Mouse (Mus musculus): ENCODE measurements at regions not wholly inside any gene's neighbourhood (a gene's known extent, or its start where the extent isn't known, plus 50 kb on each side); places are given as distances from the start of the nearest gene placed in this dataset.

DNA sequence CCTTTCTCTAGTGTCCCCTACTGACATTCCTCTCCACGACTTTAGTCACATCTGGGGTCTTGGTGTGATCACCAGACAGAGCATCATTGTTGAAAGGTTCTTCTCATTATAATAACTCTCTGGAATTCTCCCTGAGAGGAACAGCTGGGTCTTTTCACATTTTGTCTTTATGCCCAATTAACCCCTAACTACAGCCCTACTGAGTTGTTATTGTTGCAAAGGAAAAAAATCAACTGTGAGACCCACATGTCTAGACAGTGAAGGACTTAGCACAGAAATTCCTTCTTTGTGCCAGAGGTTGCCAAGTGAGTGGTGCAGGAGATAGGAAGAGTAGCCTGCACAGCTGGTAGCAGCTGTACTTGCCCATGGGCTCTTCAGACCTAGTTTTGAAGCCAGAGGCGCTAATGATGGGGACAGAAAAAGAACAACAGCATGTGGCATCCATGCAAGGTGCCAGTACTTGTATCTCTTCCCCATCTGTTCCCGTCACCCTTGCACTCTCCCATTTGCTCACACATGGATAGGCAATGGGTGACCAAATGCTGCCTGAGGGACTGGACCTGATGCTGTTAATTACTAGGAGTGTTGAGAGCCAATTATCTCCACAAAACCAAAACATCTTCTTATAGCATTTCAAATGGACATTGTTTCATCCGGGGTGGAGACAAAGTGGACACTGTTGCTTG lies 189.1 kb downstream of the Olfm4 start:
- DNase-seq (ENCODE audit: low read depth) = peak; percentile 79
- TF ChIP-seq CTCF (IDR thresholded peaks at IDR 0.05; ENCODE audit: borderline replicate concordance, extremely low read depth, insufficient read depth, insufficient read length) (no peak), POLR2A (IDR thresholded peaks at IDR 0.05; ENCODE audit: borderline replicate concordance, extremely low read depth, insufficient read depth, insufficient read length, poor library complexity, severe bottlenecking) (no peak)

DNA sequence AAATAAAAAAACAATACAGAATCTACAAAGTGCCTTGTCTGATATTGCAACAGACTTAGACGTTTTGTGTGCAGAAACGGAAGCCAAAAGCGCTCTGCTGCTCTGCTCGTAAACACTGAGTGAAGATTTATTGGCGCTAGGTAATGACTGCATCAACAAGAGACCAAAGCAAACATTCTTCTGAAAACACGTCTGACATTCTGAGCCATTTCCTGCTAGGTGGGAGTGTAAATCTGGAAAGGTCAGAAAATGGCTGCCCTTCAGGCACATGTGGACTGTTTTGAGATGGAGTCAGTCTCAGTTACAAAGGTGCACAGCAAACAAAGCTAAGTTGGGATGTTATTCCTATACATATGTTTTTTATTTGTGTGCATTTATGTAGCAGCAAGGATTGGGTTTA lies 192.6 kb downstream of the Olfm4 start:
- TF ChIP-seq POLR2A (IDR thresholded peaks at IDR 0.05; ENCODE audit: borderline replicate concordance, extremely low read depth, insufficient read depth, insufficient read length, poor library complexity, severe bottlenecking) (no peak), CTCF (IDR thresholded peaks at IDR 0.05; ENCODE audit: borderline replicate concordance, extremely low read depth, insufficient read depth, insufficient read length) (no peak)
- DNase-seq (ENCODE audit: low read depth) = peak; percentile 49

DNA sequence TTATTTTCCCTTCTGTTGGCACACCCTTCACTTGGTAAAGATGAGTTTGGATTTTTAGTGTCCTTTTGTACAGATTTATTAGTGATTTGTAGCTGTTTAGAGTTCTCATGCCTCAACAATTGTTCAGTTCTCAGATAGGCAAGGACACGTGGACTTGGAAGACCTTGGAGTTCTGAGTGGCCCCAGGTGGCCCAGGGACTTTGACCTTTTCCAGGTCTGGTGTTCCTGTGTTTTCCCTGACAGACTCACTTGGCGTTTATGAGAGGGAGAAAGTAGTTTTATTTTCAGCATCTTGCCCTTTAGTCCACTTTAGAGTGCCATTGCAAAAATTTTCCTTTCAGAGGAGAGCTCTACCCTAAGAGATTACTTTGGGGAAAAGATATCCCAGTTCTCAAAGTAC lies 211.2 kb downstream of the Olfm4 start:
- TF ChIP-seq POLR2A (IDR thresholded peaks at IDR 0.05; ENCODE audit: borderline replicate concordance, extremely low read depth, insufficient read depth, insufficient read length, poor library complexity, severe bottlenecking) (no peak), CTCF (IDR thresholded peaks at IDR 0.05; ENCODE audit: borderline replicate concordance, extremely low read depth, insufficient read depth, insufficient read length) (no peak)
- DNase-seq (ENCODE audit: low read depth) = no peak

DNA sequence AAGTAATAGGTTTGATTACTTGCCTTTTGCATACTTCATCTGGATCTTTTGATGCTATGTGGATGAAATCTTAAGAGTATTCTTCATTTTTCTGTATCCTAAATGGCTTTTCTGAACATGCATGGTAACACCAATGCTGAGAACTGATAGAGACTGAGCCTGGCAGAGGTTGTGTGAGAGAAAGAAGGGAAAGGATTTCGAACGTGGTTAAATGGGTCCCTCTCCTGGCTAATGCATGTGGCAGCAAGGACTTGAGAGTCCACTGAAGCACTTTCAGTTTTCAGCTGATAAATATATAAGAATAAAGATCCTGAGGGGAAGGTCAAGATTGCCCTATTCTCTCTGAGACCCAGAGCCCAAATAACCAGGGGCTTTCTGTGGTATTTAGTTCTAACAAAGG lies 229.0 kb downstream of the Olfm4 start:
- peak; percentile 95 for DNase-seq (ENCODE audit: low read depth)
- TF ChIP-seq POLR2A (IDR thresholded peaks at IDR 0.05; ENCODE audit: borderline replicate concordance, extremely low read depth, insufficient read depth, insufficient read length, poor library complexity, severe bottlenecking) (no peak), CTCF (IDR thresholded peaks at IDR 0.05; ENCODE audit: borderline replicate concordance, extremely low read depth, insufficient read depth, insufficient read length) (peak; percentile 84)

DNA sequence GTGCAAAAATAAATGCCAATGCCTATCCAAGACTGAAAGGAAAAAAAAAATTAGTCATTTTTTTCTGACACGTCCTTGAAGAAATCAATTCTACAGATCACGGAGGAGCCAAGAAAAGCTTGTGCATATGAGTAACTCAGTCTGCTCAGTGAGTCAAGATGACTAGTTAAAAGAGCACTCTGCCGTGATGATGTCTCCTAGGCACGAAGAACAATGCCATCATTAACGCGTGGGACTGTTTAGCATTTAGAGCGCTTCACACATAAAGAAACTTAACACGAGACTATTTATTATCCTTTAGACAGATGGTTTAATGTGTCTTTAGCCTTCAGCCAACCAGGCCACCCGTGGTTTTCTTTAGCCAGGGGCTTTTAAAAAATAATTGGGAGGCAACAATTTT lies 229.8 kb downstream of the Olfm4 start:
- no peak for TF ChIP-seq CTCF (IDR thresholded peaks at IDR 0.05; ENCODE audit: borderline replicate concordance, extremely low read depth, insufficient read depth, insufficient read length)
- no peak for TF ChIP-seq POLR2A (IDR thresholded peaks at IDR 0.05; ENCODE audit: borderline replicate concordance, extremely low read depth, insufficient read depth, insufficient read length, poor library complexity, severe bottlenecking)
- peak; percentile 62 for DNase-seq (ENCODE audit: low read depth)

DNA sequence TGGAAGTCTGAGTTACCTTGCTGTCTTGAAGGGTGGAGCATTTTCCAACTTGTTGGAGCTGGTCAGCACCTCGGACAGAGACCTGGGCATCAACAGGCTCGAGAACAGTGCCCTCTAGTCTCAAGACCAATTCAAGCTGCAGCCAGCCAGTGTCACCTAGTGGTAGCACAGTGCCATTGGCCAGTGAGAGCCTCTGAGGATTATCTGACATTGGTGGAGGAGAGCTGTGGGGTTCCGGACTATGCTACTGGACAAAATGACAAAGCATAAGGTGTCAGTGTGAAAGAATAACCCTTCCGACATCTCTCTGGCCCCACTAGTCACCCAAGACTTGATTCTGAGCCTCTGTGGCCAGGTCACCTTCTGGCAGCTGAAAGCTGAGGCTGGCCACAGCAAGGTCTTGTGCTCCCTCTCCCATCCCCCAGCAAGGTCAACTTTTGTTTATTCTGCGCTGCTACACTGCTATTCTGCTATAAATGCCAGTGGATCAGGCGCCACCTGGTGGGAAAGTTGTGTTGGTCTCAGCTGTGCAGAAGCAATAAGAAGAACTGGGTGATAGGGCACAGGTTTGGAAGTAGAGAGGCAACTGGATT lies 232.2 kb downstream of the Olfm4 start:
- TF ChIP-seq POLR2A (IDR thresholded peaks at IDR 0.05; ENCODE audit: borderline replicate concordance, extremely low read depth, insufficient read depth, insufficient read length, poor library complexity, severe bottlenecking) (no peak), CTCF (IDR thresholded peaks at IDR 0.05; ENCODE audit: borderline replicate concordance, extremely low read depth, insufficient read depth, insufficient read length) (peak; percentile 84)
- DNase-seq (ENCODE audit: low read depth) = peak; percentile 85

DNA sequence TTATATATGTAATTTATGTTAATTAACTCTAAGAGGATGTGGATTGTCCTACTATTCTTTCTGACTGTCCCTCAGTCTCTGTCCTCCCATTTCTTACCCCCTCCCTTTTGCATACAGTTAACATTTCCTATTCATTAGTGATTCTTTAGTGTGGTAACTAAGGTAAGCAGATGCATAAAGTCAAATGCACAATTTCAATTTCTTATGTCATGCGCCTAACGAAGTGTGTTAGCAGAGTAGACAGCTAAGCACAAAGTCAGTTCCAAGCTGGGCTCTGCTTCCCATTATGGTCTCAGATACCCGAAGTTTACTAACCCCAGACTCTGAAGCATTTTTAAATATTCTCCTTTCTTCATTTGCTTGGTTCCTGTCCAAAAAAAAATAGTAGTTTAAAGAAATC lies 248.2 kb downstream of the Olfm4 start:
- TF ChIP-seq CTCF (IDR thresholded peaks at IDR 0.05; ENCODE audit: borderline replicate concordance, extremely low read depth, insufficient read depth, insufficient read length) (no peak), POLR2A (IDR thresholded peaks at IDR 0.05; ENCODE audit: borderline replicate concordance, extremely low read depth, insufficient read depth, insufficient read length, poor library complexity, severe bottlenecking) (no peak)
- DNase-seq (ENCODE audit: low read depth) = no peak

DNA sequence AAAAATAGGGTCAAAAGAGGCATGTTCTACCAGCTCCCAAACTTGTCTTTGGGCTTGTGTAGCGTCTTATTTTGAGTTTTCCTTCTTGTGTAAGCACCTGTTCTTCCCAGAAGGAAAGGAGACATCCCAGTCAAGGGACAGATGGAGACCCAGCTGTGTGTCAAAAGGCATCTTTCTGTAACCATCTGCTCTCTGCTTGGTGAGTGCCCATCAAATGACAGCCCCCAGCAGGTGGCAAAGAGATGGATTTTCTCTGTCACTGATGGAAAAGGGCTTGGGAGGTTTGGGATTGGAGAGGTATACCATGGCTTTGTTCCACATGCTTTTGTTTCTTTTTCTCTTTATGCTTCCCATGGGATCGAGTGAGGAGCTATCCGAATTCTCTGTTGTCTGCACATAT lies 249.1 kb downstream of the Olfm4 start:
- no peak for TF ChIP-seq POLR2A (IDR thresholded peaks at IDR 0.05; ENCODE audit: borderline replicate concordance, extremely low read depth, insufficient read depth, insufficient read length, poor library complexity, severe bottlenecking)
- TF ChIP-seq CTCF (IDR thresholded peaks at IDR 0.05; ENCODE audit: borderline replicate concordance, extremely low read depth, insufficient read depth, insufficient read length) = no peak
- DNase-seq (ENCODE audit: low read depth) = peak; percentile 76

DNA sequence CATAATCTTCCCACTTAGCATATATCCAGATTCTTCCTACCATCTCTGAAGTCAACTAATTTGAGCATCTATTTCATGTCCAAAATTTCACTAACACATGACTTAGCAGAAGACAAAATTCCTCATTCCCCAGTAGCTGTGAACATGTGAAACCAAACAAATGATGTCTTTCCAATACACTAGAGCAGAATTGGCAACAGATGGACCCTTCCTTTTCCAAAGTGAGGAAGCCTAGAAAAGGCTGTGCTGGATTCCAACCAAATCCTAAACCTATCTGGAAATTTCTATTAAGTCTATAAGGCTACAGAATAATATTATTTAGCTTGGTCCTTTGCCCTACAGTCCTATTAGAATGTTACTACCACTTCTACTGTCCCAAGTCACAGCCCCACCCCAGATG lies 253.3 kb downstream of the Olfm4 start:
- TF ChIP-seq POLR2A (IDR thresholded peaks at IDR 0.05; ENCODE audit: borderline replicate concordance, extremely low read depth, insufficient read depth, insufficient read length, poor library complexity, severe bottlenecking) = no peak
- DNase-seq (ENCODE audit: low read depth) = peak; percentile 69

DNA sequence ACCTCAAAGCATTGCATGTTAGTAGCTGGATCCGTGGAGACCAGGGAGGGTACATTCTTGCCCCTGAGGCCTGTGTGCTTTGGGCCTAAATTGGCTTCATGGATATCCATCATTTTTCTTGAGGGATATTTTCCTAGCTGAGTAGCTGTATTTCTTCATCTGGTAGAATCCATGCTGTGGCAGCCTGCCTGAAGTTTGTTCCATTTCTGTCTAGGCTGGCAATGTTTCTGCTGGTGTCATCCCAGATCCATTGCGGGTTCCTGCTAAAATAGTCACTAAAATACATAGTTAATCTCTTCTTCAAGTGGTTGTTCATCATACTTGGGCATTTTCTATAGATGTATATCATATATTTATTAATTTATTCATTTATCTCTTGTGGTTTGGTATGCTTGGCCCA lies 253.7 kb downstream of the Olfm4 start:
- no peak for DNase-seq (ENCODE audit: low read depth)
- no peak for TF ChIP-seq POLR2A (IDR thresholded peaks at IDR 0.05; ENCODE audit: borderline replicate concordance, extremely low read depth, insufficient read depth, insufficient read length, poor library complexity, severe bottlenecking)
- TF ChIP-seq CTCF (IDR thresholded peaks at IDR 0.05; ENCODE audit: borderline replicate concordance, extremely low read depth, insufficient read depth, insufficient read length) = no peak

DNA sequence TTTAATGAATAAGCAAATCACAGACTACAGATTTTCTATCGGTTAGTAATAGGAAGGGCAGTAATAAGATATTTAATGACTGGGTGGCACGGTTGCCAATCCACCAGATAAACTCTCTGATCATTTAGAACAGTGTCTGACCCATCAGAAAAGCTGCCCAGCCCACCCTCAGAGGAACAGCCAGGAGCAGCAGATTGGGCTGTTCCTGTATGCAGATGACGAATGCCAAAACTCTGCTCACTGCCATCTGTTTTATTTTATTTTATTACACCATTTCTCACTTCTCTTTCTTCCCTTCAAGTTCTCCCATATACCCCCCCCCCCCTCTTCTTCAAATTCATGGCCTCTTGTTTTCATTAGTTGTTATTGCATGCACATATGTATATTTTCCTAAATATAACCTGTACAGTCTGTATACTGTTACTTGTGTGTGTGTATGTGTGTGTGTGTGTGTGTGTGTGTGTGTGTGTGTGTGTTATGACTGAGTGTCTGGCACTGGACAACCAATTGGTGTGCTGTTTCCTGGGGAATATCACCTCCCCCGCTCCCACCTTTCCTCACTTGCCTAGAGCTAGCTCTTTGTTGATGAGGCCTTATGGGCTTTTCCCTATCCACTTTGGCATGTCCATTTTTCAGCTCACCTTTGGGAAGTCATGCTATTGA lies 260.9 kb downstream of the Olfm4 start:
- peak; percentile 67 for DNase-seq (ENCODE audit: low read depth)
- no peak for TF ChIP-seq POLR2A (IDR thresholded peaks at IDR 0.05; ENCODE audit: borderline replicate concordance, extremely low read depth, insufficient read depth, insufficient read length, poor library complexity, severe bottlenecking)
- TF ChIP-seq CTCF (IDR thresholded peaks at IDR 0.05; ENCODE audit: borderline replicate concordance, extremely low read depth, insufficient read depth, insufficient read length) = no peak

DNA sequence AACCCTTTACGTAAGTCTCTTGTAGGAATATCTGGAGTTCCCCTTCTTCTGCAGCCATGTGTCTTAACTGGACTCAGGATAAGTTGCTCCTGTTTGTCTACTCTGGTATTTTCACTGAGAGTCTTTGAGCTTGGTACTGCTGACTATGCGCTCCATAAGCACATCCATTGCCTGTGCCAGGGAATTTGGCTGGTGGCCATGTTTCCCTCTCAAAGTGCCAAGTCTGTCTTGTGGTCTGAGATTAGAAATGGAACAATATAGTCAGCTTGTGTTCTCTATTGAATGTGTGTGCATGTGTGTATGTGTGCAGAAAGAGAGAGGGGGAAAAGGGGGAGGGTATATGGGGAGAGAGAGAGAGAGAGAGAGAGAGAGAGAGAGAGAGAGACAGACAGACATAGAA lies 263.7 kb downstream of the Olfm4 start:
- TF ChIP-seq CTCF (IDR thresholded peaks at IDR 0.05; ENCODE audit: borderline replicate concordance, extremely low read depth, insufficient read depth, insufficient read length) (no peak), POLR2A (IDR thresholded peaks at IDR 0.05; ENCODE audit: borderline replicate concordance, extremely low read depth, insufficient read depth, insufficient read length, poor library complexity, severe bottlenecking) (no peak)
- DNase-seq (ENCODE audit: low read depth) = peak; percentile 93
